Mouse (Mus musculus) Muller cell, postnatal 12 days (primary cell): ENCODE results near the gene Zbed6.
"Not testable (repeated sequence)": the region's sequence is repeated elsewhere in the genome, so short reads cannot be mapped to it uniquely, and the experiment has no call there.

Experiments used
- DNase-seq: peaks from one replicate; pipeline ENCODE4 v3.0.0-alpha.2; 2015; ENCODE audit errors: inconsistent ontology term

The Zbed6 gene

DNA sequence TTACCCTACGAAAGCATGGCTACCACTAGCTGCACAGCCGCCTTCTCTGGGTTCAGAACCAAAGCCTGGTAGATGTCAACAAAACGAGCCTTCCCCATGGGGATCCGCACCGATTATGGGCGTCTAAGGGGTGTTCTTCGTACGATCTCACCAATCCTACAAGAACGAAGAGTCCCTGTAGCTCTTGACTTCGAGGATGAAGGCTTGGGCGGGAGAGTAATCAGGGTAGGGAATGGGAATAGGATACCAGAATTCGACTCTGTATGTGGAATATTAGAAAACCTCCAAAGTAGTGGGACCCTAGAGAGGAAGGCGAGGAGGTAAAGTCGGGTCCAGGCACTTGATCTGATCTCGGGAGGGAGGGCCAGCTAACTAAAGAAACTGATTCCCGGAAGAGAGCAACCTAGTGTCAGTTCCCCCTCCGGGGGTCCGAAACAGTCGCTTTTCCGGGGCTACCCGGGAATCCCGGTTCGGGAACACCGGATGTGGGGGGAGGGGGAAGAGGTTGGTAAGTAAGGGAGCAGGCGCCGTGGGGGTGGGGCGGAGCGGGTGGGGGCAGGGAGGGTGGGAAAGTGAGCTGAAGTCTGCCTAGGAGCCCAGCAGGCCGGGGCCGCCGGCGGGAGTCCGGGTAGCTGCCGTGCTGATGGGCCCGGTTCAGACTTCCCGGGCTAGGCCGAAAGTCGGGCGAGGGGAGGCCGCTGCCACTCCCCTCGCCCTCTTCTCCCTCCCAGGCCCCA, at the start of gene Zbed6:
Zbed6 (minus strand) TSS at position 420 of the 737 bp plus-strand sequence.
- DNase-seq: peak; percentile 77

DNA sequence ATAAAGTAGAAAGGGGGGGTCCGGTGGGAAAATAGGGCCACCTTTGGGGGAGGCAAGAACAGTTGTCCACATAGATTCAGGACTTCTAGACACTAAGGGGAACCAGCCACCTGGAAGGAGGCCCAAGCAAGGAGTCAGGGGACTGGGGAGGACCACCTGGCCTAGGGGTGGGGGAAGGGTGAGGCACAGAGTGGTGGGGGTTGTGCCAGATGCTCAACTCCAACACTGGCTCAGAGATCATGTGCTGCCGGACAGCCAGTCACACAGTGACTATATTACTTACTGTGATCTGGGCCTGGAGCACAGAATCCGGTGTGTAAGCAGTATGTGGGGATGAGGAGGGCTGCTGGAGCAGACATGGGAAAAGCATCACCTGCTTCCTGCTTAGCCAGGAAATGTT, 48.6 kb upstream of the Zbed6 start:
- no peak for DNase-seq

DNA sequence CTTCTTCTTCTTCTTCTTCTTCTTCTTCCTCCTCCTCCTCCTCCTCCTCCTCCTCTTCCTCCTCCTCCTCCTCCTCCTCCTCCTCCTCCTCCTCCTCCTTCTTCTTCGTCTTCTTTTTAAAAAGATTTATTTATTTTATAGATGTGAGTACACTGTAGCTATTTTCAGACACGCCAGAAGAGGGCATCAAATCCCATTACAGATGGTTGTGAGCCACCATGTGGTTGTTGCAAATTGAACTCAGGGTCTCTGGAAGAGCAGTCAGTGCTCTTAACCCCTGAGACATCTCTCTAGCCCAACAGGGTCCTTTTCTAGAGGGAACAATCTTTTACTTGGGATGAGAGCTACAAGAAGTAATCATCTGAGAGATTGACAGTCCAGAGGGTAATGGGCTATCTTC, 41.1 kb upstream of the Zbed6 start:
- DNase-seq: not testable (repeated sequence)

DNA sequence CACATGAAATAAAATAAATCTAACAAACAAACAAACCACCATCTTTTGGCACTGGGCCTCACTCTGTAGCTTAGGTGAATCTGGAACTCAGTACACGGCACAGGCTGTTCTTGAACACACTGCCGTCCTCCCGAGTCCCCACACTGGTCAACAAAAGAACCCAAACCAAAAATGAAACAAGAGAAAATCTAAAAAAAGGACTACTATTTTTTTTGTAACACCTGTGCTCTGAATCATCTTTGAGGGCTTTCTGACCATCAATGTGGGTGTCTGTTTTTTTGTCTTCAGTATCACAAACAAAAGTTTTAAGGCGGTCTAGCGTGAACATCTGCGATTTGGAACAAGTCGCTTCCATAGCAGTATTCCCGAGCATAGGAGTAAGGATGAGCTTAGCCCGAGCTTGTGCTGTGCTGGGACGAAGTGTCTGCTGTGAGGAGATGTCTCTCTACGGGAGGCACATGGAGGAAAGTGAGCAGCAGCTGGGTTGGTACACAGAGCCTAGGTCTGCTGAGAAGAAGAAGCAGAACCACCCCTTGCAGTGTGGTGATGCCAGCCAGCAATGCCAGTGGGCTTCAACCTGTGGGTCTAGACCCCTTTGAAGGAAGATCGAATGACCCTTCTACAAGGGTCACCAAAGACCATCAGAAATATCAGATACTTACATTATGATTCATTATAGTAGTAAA, 37.4 kb upstream of the Zbed6 start:
- DNase-seq: no peak

DNA sequence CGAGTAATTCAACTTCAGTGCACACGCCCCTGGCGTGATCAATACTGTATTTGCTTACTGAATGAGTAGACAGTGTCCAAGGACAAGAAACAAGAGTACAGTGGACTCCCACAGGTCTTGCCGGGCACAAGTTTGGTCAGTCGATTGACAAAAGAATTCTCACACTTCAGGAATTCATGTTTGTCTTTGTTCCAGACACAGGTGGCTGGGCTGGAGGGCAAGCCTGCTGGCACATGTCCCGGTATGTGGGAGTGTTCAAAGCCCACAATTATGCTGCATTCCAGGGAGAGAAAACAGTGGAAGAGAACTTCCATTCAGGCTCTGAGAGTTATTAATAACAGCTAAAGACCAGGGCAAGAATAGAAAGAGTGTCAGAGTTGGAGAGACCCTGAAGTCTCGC, 35.2 kb upstream of the Zbed6 start:
- DNase-seq: peak; percentile 99

DNA sequence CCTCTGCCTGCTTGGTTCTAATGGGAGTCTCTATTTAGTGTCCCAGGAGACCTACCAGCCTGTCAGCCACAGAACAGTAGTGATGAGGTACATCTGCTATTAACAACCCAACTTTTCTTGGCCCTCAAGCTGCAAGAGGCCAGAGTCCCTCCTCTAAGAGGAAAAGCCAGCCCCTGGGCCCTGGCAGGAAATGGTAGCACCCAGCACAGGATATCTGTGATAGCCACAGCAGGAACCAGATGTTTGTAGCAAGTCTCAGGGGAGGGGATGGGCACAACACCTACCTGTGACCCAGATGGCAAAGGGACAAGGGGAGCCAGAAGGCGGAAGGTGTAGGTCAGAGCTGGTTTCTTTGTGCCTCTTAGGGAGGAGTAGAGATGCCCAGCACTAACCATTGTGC, 34.2 kb upstream of the Zbed6 start:
- DNase-seq: no peak

DNA sequence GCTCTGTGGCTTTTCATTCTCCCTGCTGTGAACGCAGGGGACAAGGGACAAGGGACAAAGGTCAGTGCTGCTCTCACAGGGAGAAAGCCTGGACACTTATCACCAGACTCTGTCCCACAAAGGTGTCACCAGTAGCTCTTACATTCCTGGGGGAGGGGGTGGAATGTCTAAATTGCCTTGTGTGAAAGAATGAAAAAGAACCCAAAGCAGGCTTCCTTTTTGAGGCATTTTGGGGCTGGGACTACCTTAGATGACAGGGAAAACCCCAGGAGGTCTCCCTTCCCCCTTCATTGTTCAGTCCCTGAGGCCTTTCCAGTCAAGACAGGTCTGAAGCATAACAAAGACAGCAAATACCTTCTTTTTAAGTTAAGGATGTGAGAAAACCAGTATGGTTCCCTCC, 33.6 kb upstream of the Zbed6 start:
- DNase-seq: peak; percentile 80

DNA sequence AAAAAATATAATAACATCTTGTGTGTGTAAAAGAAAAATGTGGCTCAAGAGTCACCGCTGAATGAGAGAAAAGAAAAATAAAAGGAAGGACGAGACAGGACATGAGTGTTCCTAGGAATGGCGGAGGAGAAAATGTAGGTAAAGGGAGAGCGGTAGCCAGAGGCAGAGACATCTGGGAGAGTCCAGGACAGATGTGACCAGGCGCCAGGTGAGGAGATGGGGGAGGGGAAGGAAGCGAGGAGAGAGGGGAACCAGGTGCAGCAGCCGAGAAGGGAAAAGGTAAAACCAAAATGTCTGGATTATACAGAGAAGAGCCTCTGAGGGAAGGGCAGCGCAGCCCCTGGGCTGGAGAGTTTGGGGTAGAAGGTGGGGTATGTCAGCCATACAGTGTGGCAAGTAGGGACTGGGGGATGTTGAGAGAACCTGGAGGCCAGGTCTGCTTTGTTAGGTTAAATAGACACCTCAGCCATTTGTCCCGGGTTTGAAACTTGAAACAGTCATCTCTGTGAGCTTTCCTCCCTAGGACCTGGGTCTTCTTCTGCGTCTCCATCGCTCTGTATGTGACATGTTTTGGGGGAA, 32.9 kb upstream of the Zbed6 start:
- DNase-seq: no peak

DNA sequence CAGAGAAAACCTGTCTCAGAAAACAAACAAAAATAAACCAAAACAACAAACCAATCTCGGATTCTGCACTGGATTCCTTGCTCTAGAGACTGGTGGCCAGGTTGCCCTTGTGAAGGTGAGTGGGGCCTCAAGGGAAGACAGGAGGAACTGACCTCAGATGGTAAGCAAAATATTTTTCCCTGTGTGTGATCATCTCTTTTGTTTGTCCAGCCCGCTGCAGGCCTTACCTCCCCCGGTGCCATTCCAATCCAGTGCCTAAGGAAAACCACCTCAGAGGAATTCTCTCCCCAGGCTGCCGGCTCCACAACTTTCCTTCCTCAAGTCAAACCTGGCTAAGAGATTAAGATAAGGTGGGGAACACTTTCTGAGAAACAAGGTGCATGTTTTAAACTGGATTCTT, 31.5 kb upstream of the Zbed6 start:
- DNase-seq: no peak

DNA sequence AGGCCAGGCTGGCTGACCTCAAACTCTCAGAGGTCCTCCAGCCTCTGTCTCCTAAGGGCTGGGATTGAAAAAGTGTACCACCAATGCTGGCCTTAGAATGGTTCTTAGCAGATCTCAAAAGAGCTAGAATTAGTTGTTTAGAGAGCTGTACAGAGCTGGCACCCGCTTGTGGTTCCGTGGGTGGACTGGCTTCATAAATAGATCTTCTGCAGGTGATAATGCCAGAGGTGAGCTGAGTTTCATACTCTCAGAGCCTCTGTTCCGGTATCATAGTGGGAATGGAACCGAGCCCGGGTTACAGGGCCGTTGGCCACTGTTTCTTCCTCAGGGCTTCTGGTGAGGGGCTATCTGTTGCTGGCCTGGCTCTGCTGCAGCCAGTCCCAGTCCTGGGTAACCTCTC, 30.4 kb upstream of the Zbed6 start:
- no peak for DNase-seq

DNA sequence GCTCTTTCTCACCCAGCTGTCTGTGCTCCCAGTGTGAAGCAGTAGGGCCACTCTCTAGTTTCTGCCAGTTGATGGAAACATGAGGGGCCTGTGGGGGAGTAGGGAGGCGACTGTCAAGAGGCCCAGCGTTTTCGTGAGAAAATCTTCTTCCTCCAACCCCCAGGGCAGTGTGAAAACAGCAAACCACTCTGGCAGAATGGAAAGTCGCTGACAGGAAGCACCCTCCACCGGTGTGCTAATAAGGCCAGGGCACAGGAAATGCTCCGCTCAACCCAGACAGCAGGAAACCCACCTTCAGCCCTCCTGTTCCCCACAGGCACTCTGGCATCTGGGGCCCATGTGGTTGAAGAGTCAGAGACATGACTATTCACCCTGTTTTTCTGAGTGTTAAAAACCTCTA, 29.2 kb upstream of the Zbed6 start, which contains the start of gene Lax1:
Lax1 (minus strand) TSS at position 212 of the 400 bp plus-strand sequence.
- DNase-seq: no peak

DNA sequence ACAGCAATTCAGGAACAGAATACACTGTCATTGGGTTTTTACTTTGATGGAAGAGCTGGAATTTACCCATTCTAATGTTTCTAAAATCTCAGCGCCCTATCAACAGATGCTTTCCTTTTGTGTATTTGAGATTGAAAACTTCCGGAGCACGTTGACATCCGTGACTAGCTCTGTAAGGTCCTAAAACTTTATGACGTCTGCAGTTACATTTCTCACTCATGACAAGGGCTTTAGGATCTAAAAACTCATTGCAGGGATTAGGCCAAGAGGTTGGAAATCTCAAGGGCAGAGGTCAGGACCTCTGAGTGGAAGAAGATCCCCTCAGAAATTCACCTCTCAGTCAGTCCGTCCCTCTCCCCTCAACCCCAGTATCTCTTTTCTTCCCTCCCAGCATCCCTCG, 27.6 kb upstream of the Zbed6 start:
- DNase-seq: no peak

DNA sequence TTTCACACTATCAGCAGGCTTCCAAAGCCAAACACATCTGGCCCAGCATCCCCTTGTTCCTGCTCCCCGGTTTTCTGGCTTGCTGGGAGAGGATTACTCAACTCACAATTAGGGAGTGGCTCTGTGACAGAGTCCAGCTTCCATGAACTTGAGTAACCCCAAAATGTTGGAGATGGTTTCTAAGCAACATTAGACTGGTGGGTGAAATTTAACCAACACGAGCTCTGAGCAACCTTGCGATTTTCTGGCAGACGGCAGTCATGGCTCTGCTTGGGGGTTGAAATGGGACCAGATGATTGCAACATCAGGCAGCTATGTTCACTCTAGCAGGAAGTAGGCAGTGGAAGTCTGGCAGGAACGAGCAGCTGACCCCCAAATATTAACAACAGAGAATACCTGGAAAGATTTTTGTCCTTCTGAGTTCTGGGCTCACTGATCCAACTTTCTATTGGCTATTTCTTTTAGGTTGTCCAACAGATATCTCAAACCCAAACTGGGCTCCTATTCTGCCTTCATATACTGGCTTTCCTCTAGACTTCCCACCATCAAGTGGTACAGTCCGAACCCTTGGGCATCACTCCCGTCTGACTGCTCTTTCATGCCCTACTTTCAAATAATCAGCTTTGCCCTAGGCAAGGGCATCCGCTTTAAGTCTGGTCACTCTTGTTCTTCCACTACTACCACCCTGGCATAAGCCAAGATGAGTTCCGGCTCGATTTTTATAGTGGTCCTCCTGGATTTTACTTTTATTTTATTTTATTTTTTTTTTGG, 25.2 kb upstream of the Zbed6 start:
- DNase-seq: peak; percentile 59

DNA sequence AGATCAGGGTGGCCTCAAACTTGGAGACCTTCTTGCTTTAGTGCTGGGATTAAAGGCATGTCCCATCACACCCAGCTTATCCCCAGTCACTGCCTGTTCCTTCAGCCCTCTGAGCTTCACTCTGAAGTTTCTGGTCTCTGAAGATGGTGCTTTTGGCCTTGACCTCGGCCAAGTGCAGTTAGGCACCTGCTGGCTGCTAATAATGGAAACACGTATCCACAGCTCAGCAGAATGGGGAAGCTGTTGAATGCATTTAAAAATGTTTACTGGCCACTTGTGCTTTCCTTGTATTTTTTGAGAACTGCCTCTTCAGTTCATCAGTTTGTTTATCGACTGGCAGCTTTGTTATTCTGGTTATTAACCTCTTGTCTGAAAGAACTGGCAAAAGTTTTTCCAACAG, 11.1 kb upstream of the Zbed6 start:
- DNase-seq: no peak

DNA sequence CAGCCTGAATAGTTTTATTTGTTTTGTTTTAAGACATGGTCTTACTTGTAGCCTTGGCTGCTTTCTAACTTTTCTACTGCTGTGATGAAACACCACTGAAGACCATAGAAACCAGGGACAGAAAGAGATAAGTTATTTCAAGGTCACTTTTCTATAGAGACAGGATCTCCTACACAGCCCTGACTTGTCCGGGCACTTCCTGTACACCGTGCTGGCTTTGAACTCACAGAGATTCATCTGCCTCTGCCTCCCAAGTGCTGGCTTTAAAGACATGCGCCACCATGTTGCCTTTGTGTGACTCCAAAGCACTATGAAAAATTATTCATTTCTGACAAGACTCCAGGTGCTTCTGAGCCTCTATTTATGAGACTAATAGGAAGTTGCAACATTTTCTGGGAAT, 10.6 kb upstream of the Zbed6 start:
- no peak for DNase-seq

DNA sequence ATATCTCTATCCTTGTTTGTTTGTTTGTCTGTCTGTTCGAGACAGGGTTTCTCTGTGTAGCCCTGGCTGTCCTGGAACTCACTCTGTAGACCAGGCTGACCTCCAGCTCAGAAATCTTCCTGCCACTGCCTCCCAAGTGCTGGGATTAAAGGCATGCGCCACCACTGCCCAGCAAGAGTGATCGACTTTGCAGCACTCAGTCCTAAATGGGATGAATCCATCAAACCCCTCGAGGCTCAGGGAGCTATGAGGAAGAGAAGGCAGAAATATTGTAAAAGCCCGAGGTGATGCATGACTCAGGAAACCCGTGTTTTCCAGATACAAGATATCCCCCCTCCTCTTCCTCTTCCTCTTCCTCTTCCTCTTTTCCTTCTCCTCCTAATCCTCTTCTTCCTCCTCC, 10.1 kb upstream of the Zbed6 start:
- DNase-seq: no peak

DNA sequence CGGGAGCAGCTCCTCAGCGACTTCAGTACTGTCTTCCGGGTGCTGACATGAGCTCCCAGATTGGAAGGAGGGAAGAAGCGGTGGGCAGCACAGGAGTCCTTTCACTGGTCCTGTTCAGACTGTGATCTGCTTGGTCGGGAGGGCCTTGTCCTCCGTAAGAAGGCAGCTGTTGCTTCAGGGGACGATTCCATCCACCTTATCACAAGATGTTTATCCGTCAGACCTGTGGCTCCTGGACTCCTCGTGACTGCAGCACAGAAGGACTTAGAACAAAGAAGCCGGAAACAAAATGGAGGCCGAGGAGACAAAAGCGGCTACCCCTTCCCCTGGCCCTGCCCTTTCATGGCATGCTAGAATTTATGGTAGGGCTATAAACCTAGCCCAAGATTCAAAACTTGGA, 9.5 kb upstream of the Zbed6 start:
- no peak for DNase-seq

DNA sequence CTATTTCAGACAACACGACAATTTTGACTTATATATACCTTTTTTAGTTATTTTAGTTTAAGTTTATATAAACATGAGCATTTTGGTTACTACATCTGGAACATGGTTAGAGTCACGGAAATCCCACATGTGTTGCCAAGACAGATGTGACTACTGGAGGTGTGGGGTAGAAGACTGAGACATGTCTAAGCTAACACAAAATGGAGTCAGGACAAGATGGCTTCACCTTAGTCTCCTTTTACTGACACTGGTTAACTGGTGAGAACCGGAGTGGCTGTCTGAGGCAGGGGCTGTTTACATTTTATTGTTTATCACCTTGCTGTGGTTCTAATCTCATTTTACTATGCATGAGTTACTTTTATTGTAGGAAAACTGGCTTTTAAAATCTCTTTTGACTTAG, 7.9 kb upstream of the Zbed6 start:
- no peak for DNase-seq

DNA sequence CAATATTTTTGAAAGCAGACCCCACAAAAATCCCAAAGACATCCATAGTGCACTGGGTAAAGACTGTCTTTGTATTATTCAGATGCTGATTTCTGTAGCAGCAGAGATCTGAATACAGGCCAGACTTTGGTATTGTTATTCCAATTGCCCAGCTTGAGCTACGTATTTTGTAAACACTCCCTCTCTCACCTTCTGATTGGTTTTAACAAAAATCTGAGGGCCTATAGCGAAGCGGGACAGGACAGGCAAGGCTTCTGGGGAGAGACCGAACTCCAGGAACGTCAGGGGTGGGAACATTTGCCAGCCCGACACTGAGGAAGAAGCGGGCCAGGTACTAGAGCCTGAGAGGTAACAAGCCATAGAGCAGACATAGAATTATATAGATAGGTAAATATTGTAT, 7.0 kb upstream of the Zbed6 start:
- no peak for DNase-seq

DNA sequence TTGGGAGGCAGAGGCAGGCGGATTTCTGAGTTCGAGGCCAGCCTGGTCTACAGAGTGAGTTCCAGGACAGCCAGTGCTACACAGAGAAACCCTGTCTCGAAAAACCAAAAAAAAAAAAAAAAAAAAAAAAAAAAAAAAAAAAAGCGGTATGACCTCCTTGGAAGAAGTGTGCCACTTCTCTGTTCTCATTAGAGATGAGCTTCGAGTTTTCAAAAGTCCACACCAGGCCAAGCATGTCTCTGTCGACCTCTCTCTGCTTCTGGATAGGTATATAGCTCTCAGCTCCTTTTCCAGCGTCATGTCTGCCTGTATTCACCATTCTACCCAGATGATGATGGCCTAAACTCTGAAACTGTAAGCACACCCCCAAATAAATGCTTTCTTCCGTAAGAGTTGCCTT, 5.0 kb upstream of the Zbed6 start:
- DNase-seq: not testable (repeated sequence)

DNA sequence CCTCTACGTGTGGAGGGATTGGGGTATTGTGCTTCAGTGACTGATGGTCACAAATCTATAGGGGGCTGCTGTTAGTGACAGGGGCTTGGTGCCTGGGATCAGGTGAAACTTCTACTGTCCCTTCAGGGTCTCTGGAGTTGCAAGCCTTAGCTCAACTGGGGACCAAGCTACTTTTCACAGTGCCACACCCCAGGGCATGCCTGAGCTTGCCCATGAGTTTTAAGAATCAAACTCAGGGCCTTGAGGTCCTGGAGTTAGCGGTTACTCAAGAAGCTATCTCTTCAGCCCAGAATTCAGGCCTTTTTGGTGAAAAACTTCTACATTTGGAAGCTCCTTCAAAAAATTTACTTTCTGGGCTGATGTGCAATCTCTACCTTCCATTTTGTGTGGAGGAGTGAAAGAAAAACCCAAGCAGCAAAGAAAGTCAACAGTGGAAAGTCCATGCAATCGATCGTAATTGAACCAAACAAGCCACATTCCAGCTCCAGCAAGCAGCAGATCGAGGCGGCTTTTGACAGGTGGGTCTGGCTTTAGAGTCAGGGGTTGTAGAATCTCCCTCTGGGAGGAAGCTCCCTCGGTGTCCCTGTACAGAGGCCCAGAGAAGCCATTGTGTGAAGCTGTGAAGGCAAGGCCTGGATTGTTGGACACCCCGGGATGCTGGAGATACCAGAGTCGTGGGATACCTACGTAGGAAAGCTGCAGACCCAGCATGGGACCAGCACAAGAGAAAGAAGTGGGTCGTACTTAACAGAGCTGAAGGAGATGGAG, 3.7 kb upstream of the Zbed6 start:
- no peak for DNase-seq

DNA sequence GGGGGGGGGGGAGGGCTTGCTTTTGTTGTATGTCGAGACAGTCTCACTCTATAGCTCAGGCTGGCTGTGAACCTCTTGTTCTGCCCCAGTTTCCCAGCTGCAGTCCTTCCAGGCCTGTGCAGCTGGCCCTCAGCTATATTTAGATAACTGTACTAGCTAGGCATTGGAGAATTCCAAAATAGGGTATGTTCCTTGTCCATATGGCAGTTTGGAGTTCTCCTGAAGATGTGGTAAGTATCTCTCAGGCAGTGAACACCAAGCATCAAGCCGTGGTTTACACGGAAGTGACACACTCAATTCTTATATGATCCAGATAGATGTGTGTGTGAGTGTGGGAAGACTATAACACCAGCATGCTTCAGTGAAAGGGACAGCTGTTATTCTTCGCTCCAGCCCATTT, 2.7 kb upstream of the Zbed6 start:
- no peak for DNase-seq
